Mouse (Mus musculus) megakaryocyte, embryonic 14.5 days (primary cell): ENCODE results near the gene Dnah14.

Experiments
- FLI1 ChIP-seq: IDR thresholded peaks from 2 replicates; pipeline ENCODE4 v1.6.1; 2012; ENCODE audit warnings: low read length, inconsistent platforms, mixed read lengths
- GATA1 ChIP-seq: IDR thresholded peaks from 3 replicates; pipeline ENCODE4 v1.6.1; 2012; ENCODE audit warnings: mixed read lengths, low read length, inconsistent platforms, borderline replicate concordance

- TF ChIP-seq GATA1 (no peak), FLI1 (no peak)
Measured at GRCm38 (mm10) chr1:181838111-181838510, 261.8 kb downstream of the Dnah14 start.
